Mouse (Mus musculus): ENCODE measurements around the gene Kcne3. TPM values are rescaled to one million over a fixed set of nuclear protein-coding genes. Genes with fewer than 3 reads are reported as not detected.

Gene Kcne3
- not detected in 2 replicates for polyA plus RNA-seq (2012; ENCODE audit: low replicate concordance)

GRCm38 (mm10) chr7:100176269-100176668 is at the start of gene Kcne3:
Kcne3 (plus strand) TSS chr7:100176502.

DNA sequence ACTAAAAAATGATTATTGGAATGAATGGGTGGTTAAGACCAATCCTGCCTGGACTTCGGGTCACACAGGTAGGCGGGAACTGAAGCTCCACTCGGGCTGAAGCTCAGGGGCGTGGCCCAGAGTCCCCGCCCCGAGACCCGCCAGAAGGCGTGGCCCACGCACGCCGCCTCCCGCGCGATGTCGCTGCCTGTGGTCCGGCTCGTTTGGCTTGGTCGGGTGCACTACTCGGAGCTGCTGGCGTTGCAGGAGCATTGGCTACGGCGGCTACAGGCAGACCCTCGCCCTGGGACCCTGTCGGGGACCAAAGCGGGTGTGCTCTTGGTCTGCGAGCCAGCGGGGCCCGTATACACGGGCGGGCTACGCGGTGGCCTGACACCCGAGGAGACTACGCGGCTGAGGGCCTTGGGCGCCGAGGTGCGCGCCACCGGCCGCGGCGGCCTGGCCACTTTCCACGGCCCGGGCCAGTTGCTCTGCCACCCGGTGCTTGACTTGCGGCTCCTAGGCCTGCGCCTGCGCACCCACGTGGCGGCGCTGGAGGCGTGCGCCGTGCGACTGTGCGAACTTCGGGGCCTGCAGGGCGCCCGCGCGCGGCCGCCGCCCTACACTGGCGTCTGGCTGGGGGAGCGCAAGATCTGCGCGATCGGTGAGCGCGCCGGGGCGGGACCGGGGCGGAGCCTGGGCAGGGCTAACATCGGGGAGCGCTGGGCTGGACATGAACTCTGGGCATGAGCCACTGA is 17.0 kb upstream of the Kcne3 start, which contains the start of gene Lipt2:
TSS of gene Lipt2 (plus strand) at position 173 of the 737 bp plus-strand sequence.

DNA sequence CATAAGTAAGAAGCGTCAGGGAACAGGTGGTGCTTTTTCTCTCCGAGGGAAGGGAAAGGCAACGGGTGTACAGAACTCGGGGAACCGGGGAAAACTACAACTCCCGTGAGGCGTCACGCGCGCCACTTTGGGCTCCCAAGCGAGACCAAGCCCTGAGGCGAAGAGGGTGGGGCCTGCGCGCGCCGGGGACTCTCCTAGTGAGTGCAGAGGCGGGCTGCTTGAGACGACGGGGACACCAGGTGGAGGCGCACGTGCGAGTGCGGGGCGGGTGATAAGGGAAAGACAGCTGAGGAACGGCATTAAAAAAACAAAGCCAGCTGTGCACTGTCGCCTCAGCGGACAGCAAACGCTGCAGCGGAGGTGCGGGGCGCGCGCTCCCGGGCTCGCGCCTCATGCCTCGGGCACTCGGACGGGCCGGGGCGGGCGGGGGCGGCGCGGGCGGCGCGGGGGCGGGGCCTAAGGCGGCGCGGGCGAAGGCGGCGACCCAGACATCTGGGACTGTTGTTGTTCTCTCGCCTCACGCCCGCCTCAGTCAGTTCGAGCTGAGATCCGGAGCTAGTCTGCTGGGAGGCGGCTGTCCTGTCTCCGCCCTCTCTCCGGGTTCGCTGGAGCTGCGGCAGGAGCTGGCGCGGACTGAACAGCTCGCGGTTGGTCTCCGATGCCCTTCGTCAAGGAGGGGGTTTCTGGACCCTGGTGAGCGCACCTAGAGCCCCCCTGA is 51.0 kb downstream of the Kcne3 start, which contains the start of gene Pgm2l1:
TSS of gene Pgm2l1 (plus strand) at position 237 of the 718 bp plus-strand sequence.

Other genes starting within 250 kb of the Kcne3 start
- 1.6 and 2.2 TPM in 2 replicates for gene Rnf169, start 196.1 kb upstream of the Kcne3 start, polyA plus RNA-seq (2012; ENCODE audit: low replicate concordance)
- gene Chrdl2, start 170.3 kb upstream of the Kcne3 start, polyA plus RNA-seq (2012; ENCODE audit: low replicate concordance), result not detected in 2 replicates
- 5.8 and 6.0 TPM in 2 replicates for gene Pold3, start 54.9 kb upstream of the Kcne3 start, polyA plus RNA-seq (2012; ENCODE audit: low replicate concordance)
- 2.5 and 4.8 TPM in 2 replicates for gene Lipt2, start 17.2 kb upstream of the Kcne3 start, polyA plus RNA-seq (2012; ENCODE audit: low replicate concordance)
- 13.3 and 18.2 TPM in 2 replicates for gene Pgm2l1, start 50.9 kb downstream of the Kcne3 start, polyA plus RNA-seq (2012; ENCODE audit: low replicate concordance)
- gene P4ha3, start 109.0 kb downstream of the Kcne3 start, polyA plus RNA-seq (2012; ENCODE audit: low replicate concordance), result 0.09 TPM in 1 of 2 replicates, not detected in the other
- gene C2cd3, start 195.7 kb downstream of the Kcne3 start, polyA plus RNA-seq (2012; ENCODE audit: low replicate concordance), result 33.4 and 41.3 TPM in 2 replicates
- 20.3 and 37.1 TPM in 2 replicates for gene Ppme1, start 195.8 kb downstream of the Kcne3 start, polyA plus RNA-seq (2012; ENCODE audit: low replicate concordance)

Measured in leukemia stem cell, adult 10-12 weeks (primary cell).